Mouse (Mus musculus): ENCODE data around the gene Hoxa1.
A peak's percentile ranks its signal among the peaks of the same experiment; 100 is the strongest.

Hoxa1 gene

GRCm38 (mm10) chr6:52171938-52172337, 13.8 kb upstream of the Hoxa1 start:
- no peak for DNase-seq (ENCODE audit: low read depth, low spot score)

- no peak for DNase-seq (ENCODE audit: low read depth, low spot score)
Observed at GRCm38 (mm10) chr6:52171331-52171730, 13.2 kb upstream of the Hoxa1 start.

GRCm38 (mm10) chr6:52170898-52171223, 12.7 kb upstream of the Hoxa1 start:
- no peak for DNase-seq (ENCODE audit: low read depth, low spot score)

- no peak for DNase-seq (ENCODE audit: low read depth, low spot score)
Observed at GRCm38 (mm10) chr6:52170166-52170897, 12.2 kb upstream of the Hoxa1 start.

GRCm38 (mm10) chr6:52169499-52170165, 11.5 kb upstream of the Hoxa1 start:
- no peak for DNase-seq (ENCODE audit: low read depth, low spot score)

- DNase-seq (ENCODE audit: low read depth, low spot score): no peak
Observed at GRCm38 (mm10) chr6:52168191-52169055, 10.3 kb upstream of the Hoxa1 start.

- DNase-seq (ENCODE audit: low read depth, low spot score): no peak
Observed at GRCm38 (mm10) chr6:52167736-52168161, 9.6 kb upstream of the Hoxa1 start.

GRCm38 (mm10) chr6:52167176-52167575, 9.1 kb upstream of the Hoxa1 start:
- DNase-seq (ENCODE audit: low read depth, low spot score): no peak

- DNase-seq (ENCODE audit: low read depth, low spot score): no peak
Observed at GRCm38 (mm10) chr6:52166431-52167077, 8.4 kb upstream of the Hoxa1 start.

GRCm38 (mm10) chr6:52165441-52166370, 7.6 kb upstream of the Hoxa1 start:
- DNase-seq (ENCODE audit: low read depth, low spot score): no peak

GRCm38 (mm10) chr6:52164626-52165440, 6.7 kb upstream of the Hoxa1 start, which contains the start of gene Hoxa2:
Hoxa2 (minus strand) TSS chr6:52164831.
- no peak for DNase-seq (ENCODE audit: low read depth, low spot score)

- DNase-seq (ENCODE audit: low read depth, low spot score): peak; percentile 25
Observed at GRCm38 (mm10) chr6:52164051-52164625, 6.0 kb upstream of the Hoxa1 start.

GRCm38 (mm10) chr6:52163366-52164031, 5.4 kb upstream of the Hoxa1 start:
- peak; percentile 41 for DNase-seq (ENCODE audit: low read depth, low spot score)

GRCm38 (mm10) chr6:52162611-52163365, 4.7 kb upstream of the Hoxa1 start:
- DNase-seq (ENCODE audit: low read depth, low spot score): no peak

GRCm38 (mm10) chr6:52162093-52162380, 3.9 kb upstream of the Hoxa1 start:
- DNase-seq (ENCODE audit: low read depth, low spot score): no peak

- no peak for DNase-seq (ENCODE audit: low read depth, low spot score)
Observed at GRCm38 (mm10) chr6:52161336-52162092, 3.4 kb upstream of the Hoxa1 start.

GRCm38 (mm10) chr6:52160511-52161335, 2.6 kb upstream of the Hoxa1 start:
- DNase-seq (ENCODE audit: low read depth, low spot score): no peak
